Mouse (Mus musculus) gastrocnemius, postnatal 14 days (tissue): ENCODE measurements around the gene Ddit4l. TPM values are rescaled to one million over a fixed set of nuclear protein-coding genes. Genes with fewer than 3 reads are reported as not detected.
"Not testable (repeated sequence)": the region's sequence is repeated elsewhere in the genome, so short reads cannot be mapped to it uniquely, and the experiment has no call there.

ENCODE experiments used
- DNase-seq: peaks from one replicate; pipeline ENCODE4 v3.0.0; 2021; ENCODE audit warnings: mixed read lengths
- intact Hi-C: fragments of 180-260 bp; cut with DNase I; formaldehyde crosslinking; loops from one replicate; pipeline ENCODE4 v1.15.1; 2025; ENCODE audit warnings: low total_unique reads
- microRNA-seq, 2 experiments: library from miRNA; unstranded; fragments of <30 nt; microRNA quantifications; one replicate each; pipeline ENCODE4 v1.2.0; 2021
- total RNA-seq, 2 experiments: library from RNA; stranded (reverse); gene quantifications; 2 replicates each; pipeline ENCODE4 v1.2.3; 2021

Gene Ddit4l
- total RNA-seq, 2 experiments from 2014 or later, result 156 to 202 TPM

- DNase-seq, result no peak
- intact Hi-C loops, result no loop called here
Observed at GRCm38 (mm10) chr3:137642568-137642967, 21.2 kb downstream of the Ddit4l start.

GRCm38 (mm10) chr3:137644081-137644480 lies 22.7 kb downstream of the Ddit4l start:
- intact Hi-C loops, result no loop called here
- DNase-seq, result no peak

GRCm38 (mm10) chr3:137644947-137645346 lies 23.5 kb downstream of the Ddit4l start:
- DNase-seq, result no peak
- intact Hi-C loops, result no loop called here

- intact Hi-C loops, result no loop called here
- no peak for DNase-seq
Observed at GRCm38 (mm10) chr3:137647427-137648100, 26.2 kb downstream of the Ddit4l start.

- no peak for DNase-seq
- intact Hi-C loops, result no loop called here
Observed at GRCm38 (mm10) chr3:137649112-137649511, 27.7 kb downstream of the Ddit4l start.

GRCm38 (mm10) chr3:137652853-137653252 lies 31.4 kb downstream of the Ddit4l start:
- intact Hi-C loops, result no loop called here

GRCm38 (mm10) chr3:137671224-137671623 lies 49.8 kb downstream of the Ddit4l start, which contains the start of gene Gm21962:
Gene Gm21962, plus strand, starts transcription at chr3:137671524.
- intact Hi-C loops, DNase-seq: not testable (repeated sequence)

More at GRCm38 (mm10) chr3:137652853-137653252, 31.4 kb downstream of the Ddit4l start:
- DNase-seq, result no peak

Small RNAs within 50 kb of the gene (microRNA-seq; reads per million reads assigned to microRNA genes)
- 0 reads per million in 2 experiments for gene Gm22468

Other genes with a start within 250 kb of the Ddit4l start
- gene Gm21962, start 49.9 kb downstream of the Ddit4l start, total RNA-seq, result not detected
- 10 to 100 TPM; 87.8 to 95.7 TPM for gene H2afz, start 242.9 kb downstream of the Ddit4l start, total RNA-seq
- gene Dnajb14, start 246.1 kb downstream of the Ddit4l start, total RNA-seq, result 1 to 10 TPM; 7.2 to 9.6 TPM